Mouse (Mus musculus): ENCODE results near the gene Pdpk1. TPM values are rescaled to one million over a fixed set of nuclear protein-coding genes. Genes with fewer than 3 reads are reported as not detected.

Pdpk1 gene
- 58.3 TPM for polyA plus RNA-seq (2014; fragmentation: Illumina TruSeq; extraction: RNeasy Lipid Tissue Mini Kit (QIAGEN cat#74804); ENCODE audit: low read depth, low replicate concordance)

GRCm38 (mm10) chr17:24150824-24151223, at the start of gene Pdpk1:
Pdpk1 (minus strand) TSS chr17:24150924.

DNA sequence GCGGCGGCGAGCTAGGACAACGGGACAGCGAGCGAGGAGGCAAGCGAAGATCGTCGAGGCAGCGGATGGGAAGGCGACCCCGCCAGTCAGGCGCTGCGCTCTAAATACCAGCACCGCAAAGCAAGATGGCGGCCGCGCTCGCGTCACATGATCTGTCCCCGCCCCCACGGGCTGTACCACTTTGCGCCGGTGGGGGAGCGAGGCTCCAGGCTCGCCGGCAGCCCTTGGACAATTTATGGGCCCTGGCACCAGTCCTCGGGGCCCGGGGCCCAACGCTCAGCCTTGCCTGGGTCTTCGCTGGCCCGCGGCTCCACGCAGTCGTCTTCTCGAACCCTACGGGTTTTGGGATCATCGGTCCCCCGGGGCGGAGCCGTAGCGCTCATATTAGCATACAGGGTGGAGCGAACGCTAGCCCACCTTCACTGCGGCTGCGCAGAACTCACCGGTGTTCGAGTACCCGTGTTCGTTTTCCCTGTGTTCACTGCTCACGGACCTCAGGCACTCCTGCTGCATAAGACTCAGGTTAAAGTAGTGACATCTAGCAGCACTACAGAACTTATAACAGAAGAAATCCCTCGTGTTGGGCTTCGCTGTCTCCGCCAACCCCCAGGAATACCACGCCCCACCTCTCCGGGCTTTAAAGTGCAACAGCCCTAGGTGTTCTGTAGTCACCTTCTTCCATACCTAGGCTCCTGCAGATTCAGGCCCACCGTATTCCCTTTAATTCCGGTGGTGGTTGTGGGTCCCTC, 18.8 kb upstream of the Pdpk1 start, which contains the start of gene Atp6v0c:
Gene Atp6v0c (minus strand): TSS at position 386 of the 749 bp plus-strand sequence.

GRCm38 (mm10) chr17:24163176-24163962, 12.6 kb upstream of the Pdpk1 start, which contains the start of gene Amdhd2:
Amdhd2 (minus strand) TSS chr17:24163766.

DNA sequence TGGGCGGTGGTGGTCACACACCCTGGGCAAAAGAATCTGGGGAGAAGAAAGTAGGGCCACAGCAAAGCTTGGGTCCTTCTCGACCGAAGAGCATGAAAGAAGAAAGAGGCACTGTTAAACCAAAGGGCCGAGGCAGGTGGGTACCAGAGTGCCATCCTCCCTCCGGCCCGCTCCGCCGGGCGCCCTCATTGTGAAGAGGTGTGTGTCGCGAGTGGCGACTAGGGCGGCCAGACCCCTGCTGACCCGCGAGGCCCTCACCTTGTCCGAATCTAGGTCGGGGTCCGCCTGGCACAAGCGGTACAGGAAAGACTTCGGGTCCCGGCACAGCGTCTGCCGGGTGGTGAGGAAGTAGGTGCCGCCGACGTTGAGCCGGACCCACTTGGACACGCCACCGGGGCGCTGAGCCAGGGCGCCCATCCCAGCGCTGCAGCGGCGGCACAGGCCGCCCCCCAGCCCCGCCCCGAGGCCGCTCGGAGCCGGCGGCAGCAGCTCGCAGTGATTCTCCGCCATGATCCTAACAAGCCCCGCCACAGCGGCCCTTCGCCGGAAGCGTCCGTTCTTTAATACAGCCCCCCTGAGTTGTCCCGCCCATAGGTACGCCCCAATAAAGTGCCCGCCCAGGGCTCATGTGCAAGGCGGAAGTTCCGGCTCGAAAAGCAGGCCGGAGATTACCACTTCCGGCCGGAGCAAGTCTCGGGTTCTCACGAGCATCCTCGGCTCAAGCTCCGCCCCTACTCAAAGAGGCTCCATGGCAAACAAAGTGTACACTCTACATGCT, 77.6 kb downstream of the Pdpk1 start, which contains the start of gene Kctd5:
Gene Kctd5 (minus strand): TSS at position 567 of the 778 bp plus-strand sequence.

GRCm38 (mm10) chr17:24037844-24038243, 112.9 kb downstream of the Pdpk1 start, which contains the start of gene Prss27:
Prss27 (plus strand) TSS chr17:24038144.

Other genes with a start within 250 kb of the Pdpk1 start
- gene Dcpp3, start 233.5 kb downstream of the Pdpk1 start, polyA plus RNA-seq (2014; fragmentation: Illumina TruSeq; extraction: RNeasy Lipid Tissue Mini Kit (QIAGEN cat#74804); ENCODE audit: low read depth, low replicate concordance), result not detected
- not detected for gene Sbp, start 209.3 kb downstream of the Pdpk1 start, polyA plus RNA-seq (2014; fragmentation: Illumina TruSeq; extraction: RNeasy Lipid Tissue Mini Kit (QIAGEN cat#74804); ENCODE audit: low read depth, low replicate concordance)
- gene Sbpl, start 195.7 kb downstream of the Pdpk1 start, polyA plus RNA-seq (2014; fragmentation: Illumina TruSeq; extraction: RNeasy Lipid Tissue Mini Kit (QIAGEN cat#74804); ENCODE audit: low read depth, low replicate concordance), result not detected
- 32.7 TPM for gene Prss30, start 170.4 kb downstream of the Pdpk1 start, polyA plus RNA-seq (2014; fragmentation: Illumina TruSeq; extraction: RNeasy Lipid Tissue Mini Kit (QIAGEN cat#74804); ENCODE audit: low read depth, low replicate concordance)
- gene Prss22, start 152.8 kb downstream of the Pdpk1 start, polyA plus RNA-seq (2014; fragmentation: Illumina TruSeq; extraction: RNeasy Lipid Tissue Mini Kit (QIAGEN cat#74804); ENCODE audit: low read depth, low replicate concordance), result not detected
- gene Prss27, start 112.8 kb downstream of the Pdpk1 start, polyA plus RNA-seq (2014; fragmentation: Illumina TruSeq; extraction: RNeasy Lipid Tissue Mini Kit (QIAGEN cat#74804); ENCODE audit: low read depth, low replicate concordance), result not detected
- 96.7 TPM for gene Kctd5, start 77.4 kb downstream of the Pdpk1 start, polyA plus RNA-seq (2014; fragmentation: Illumina TruSeq; extraction: RNeasy Lipid Tissue Mini Kit (QIAGEN cat#74804); ENCODE audit: low read depth, low replicate concordance)
- 1.7 TPM for gene Amdhd2, start 12.8 kb upstream of the Pdpk1 start, polyA plus RNA-seq (2014; fragmentation: Illumina TruSeq; extraction: RNeasy Lipid Tissue Mini Kit (QIAGEN cat#74804); ENCODE audit: low read depth, low replicate concordance)
- gene Atp6v0c, start 18.8 kb upstream of the Pdpk1 start, polyA plus RNA-seq (2014; fragmentation: Illumina TruSeq; extraction: RNeasy Lipid Tissue Mini Kit (QIAGEN cat#74804); ENCODE audit: low read depth, low replicate concordance), result 41.7 TPM
- gene Tbc1d24, start 54.6 kb upstream of the Pdpk1 start, polyA plus RNA-seq (2014; fragmentation: Illumina TruSeq; extraction: RNeasy Lipid Tissue Mini Kit (QIAGEN cat#74804); ENCODE audit: low read depth, low replicate concordance), result 21.1 TPM
- gene Ntn3, start 58.6 kb upstream of the Pdpk1 start, polyA plus RNA-seq (2014; fragmentation: Illumina TruSeq; extraction: RNeasy Lipid Tissue Mini Kit (QIAGEN cat#74804); ENCODE audit: low read depth, low replicate concordance), result 0.16 TPM
- 2.2 TPM for gene Tedc2, start 69.9 kb upstream of the Pdpk1 start, polyA plus RNA-seq (2014; fragmentation: Illumina TruSeq; extraction: RNeasy Lipid Tissue Mini Kit (QIAGEN cat#74804); ENCODE audit: low read depth, low replicate concordance)
- 0.98 TPM for gene Ccnf, start 100.6 kb upstream of the Pdpk1 start, polyA plus RNA-seq (2014; fragmentation: Illumina TruSeq; extraction: RNeasy Lipid Tissue Mini Kit (QIAGEN cat#74804); ENCODE audit: low read depth, low replicate concordance)
- not detected for gene Abca17, start 200.1 kb upstream of the Pdpk1 start, polyA plus RNA-seq (2014; fragmentation: Illumina TruSeq; extraction: RNeasy Lipid Tissue Mini Kit (QIAGEN cat#74804); ENCODE audit: low read depth, low replicate concordance)
- gene Abca3, start 201.0 kb upstream of the Pdpk1 start, polyA plus RNA-seq (2014; fragmentation: Illumina TruSeq; extraction: RNeasy Lipid Tissue Mini Kit (QIAGEN cat#74804); ENCODE audit: low read depth, low replicate concordance), result 6.7 TPM

Measured in sigmoid colon, adult 10 weeks (tissue).